Mouse (Mus musculus): ENCODE measurements around the gene Dusp7.

Dusp7 gene

GRCm38 (mm10) chr9:106392828-106393527, 24.5 kb downstream of the Dusp7 start:
- DNase-seq = no peak

- DNase-seq = no peak
Measured at GRCm38 (mm10) chr9:106393548-106393947, 25.1 kb downstream of the Dusp7 start.

GRCm38 (mm10) chr9:106394649-106395602, 26.5 kb downstream of the Dusp7 start:
- no peak for DNase-seq

- DNase-seq = no peak
Measured at GRCm38 (mm10) chr9:106397733-106398132, 29.3 kb downstream of the Dusp7 start.

GRCm38 (mm10) chr9:106398667-106399311, 30.4 kb downstream of the Dusp7 start:
- no peak for DNase-seq

- no peak for DNase-seq
Measured at GRCm38 (mm10) chr9:106399808-106400207, 31.4 kb downstream of the Dusp7 start.

- no peak for DNase-seq
Measured at GRCm38 (mm10) chr9:106402149-106402548, 33.7 kb downstream of the Dusp7 start.

GRCm38 (mm10) chr9:106402607-106403375, 34.4 kb downstream of the Dusp7 start:
- DNase-seq = no peak

- peak in 1 of 2 experiments; percentile 16 for DNase-seq
Measured at GRCm38 (mm10) chr9:106405275-106405674, 36.8 kb downstream of the Dusp7 start.

- DNase-seq = no peak
Measured at GRCm38 (mm10) chr9:106406443-106407078, 38.1 kb downstream of the Dusp7 start.

GRCm38 (mm10) chr9:106409096-106409495, 40.7 kb downstream of the Dusp7 start:
- no peak for DNase-seq

GRCm38 (mm10) chr9:106410086-106410650, 41.7 kb downstream of the Dusp7 start:
- DNase-seq = peak in 1 of 2 experiments; percentile 24

- DNase-seq = no peak
Measured at GRCm38 (mm10) chr9:106411091-106411594, 42.7 kb downstream of the Dusp7 start.

- DNase-seq = no peak
Measured at GRCm38 (mm10) chr9:106411729-106412128, 43.3 kb downstream of the Dusp7 start.

- no peak for DNase-seq
Measured at GRCm38 (mm10) chr9:106412210-106412609, 43.8 kb downstream of the Dusp7 start.

- DNase-seq = no peak
Measured at GRCm38 (mm10) chr9:106413606-106414005, 45.2 kb downstream of the Dusp7 start.

- no peak for DNase-seq
Measured at GRCm38 (mm10) chr9:106416826-106417225, 48.4 kb downstream of the Dusp7 start.

GRCm38 (mm10) chr9:106417841-106418625, 49.6 kb downstream of the Dusp7 start:
- peak; percentile 78 to 85 for DNase-seq

GRCm38 (mm10) chr9:106420608-106421007, 52.2 kb downstream of the Dusp7 start:
- DNase-seq = no peak

Measured in cerebellum, postnatal 36 days (tissue).